Mouse (Mus musculus): ENCODE data around the gene Cdk5rap2. TPM values are rescaled to one million over a fixed set of nuclear protein-coding genes. Genes with fewer than 3 reads are reported as not detected.
A peak's percentile ranks its signal among the peaks of the same experiment; 100 is the strongest.

The Cdk5rap2 gene
- polyA plus RNA-seq, 1 experiment from 2014 or later: 16.3 TPM

DNA sequence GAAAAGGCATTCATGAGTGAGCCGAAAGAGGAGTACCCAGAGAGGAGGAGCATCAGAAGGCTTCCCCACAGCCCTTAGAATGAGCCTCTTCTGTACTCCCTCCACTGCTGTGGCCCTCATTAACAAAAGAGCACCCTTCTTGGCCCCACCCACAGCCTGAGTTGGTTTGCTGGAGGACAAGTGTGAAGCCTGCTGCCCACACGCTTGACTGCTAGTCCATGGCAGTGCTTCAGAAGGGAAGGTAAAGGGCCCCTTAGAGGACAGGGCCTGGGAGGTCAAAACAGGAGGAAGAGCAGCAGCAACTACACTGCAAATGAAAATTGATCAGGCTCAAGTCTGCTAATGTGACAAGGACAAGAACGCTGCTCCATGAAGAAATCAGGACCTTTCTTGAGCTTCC lies 56.6 kb downstream of the Cdk5rap2 start:
- Histone ChIP-seq H3K27ac (replicated peaks) (no peak overlapping the region), H3K4me1 (no peaks in the 10 kb centered on the region), H3K27me3 (no peaks in the 10 kb centered on the region), H3K4me3 (replicated peaks) (no peak overlapping the region), H3K4me2 (replicated peaks) (no peak overlapping the region), H3K9me3 (replicated peaks) (no peaks in the 10 kb centered on the region), H3K9ac (no peak overlapping the region), H3K36me3 (peaks cover 20% of the 10 kb centered on the region)
- no peak for ATAC-seq (ENCODE audit: insufficient number of reproducible peaks, low FRiP score, low TSS enrichment, low read depth)
- WGBS: 87% methylated on average over 3 of the region's 3 CpGs

DNA sequence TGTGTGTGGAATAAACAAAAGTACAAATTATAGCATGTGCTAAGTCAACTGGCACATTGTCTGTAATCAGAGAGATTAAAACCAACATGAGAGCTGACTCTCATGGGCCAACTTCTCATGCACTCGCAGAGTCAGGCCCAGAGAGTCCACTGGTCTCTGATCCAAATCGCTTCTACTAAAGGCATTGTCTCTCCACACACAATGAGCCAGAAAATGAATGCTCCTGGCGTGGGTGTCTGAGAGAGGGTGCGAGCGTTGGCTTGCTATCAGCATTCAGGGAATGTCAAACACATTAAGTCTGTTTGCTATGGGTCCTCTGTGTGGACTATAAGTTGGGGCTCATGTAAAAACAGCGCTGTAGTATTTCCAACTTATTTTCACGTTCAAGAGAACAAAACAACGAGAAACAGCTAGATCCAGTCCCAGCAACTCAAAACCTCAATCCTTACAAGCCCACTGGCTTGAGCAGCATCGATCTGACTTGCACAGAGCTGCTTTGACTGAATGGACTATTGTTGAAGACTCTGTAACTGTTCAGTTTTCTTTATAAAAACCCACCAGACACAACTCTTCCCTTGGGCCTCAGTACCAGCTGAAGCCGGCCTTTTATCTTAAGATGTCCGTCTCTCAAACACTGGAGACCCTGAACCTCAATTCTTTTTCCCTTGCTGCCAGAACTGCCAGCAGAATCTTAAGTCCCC lies 74.6 kb downstream of the Cdk5rap2 start:
- Histone ChIP-seq H3K4me3 (replicated peaks) (no peak overlapping the region), H3K36me3 (0 out of 2 replicates have a peak, but pooled peaks cover 4% of the 10 kb centered on the region), H3K9ac (no peak overlapping the region), H3K4me1 (no peaks in the 10 kb centered on the region), H3K27me3 (no peaks in the 10 kb centered on the region), H3K9me3 (replicated peaks) (no peaks in the 10 kb centered on the region), H3K4me2 (replicated peaks) (no peak overlapping the region), H3K27ac (replicated peaks) (no peak overlapping the region)
- no peak for ATAC-seq (ENCODE audit: insufficient number of reproducible peaks, low FRiP score, low TSS enrichment, low read depth)
- WGBS: 76% methylated on average over 11 of the region's 11 CpGs

DNA sequence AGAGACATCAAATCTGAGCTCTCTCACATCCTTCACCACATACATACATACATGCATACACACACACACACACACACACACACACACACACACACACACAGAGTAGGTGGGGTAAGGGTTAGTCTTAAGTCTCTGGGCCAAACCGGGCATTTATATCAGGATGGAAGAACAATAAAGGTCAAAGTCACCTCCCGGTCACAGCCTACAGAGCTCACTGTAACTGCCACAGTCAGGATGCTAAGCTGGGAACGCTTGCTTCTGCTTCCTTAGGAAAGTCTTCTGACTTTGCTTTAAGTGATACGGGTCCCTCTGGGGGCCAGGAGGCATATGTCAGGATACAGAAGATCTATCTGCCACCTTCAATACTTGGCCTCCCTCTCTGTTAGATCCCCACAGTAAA lies 75.2 kb downstream of the Cdk5rap2 start:
- 83% methylated on average over 4 of the region's 4 CpGs for WGBS
- Histone ChIP-seq H3K4me2 (replicated peaks) (no peak overlapping the region), H3K9me3 (replicated peaks) (no peaks in the 10 kb centered on the region), H3K9ac (no peak overlapping the region), H3K4me1 (no peaks in the 10 kb centered on the region), H3K27me3 (no peaks in the 10 kb centered on the region), H3K36me3 (0 out of 2 replicates have a peak, but pooled peaks cover 4% of the 10 kb centered on the region), H3K4me3 (replicated peaks) (no peak overlapping the region), H3K27ac (replicated peaks) (no peak overlapping the region)
- no peak for ATAC-seq (ENCODE audit: insufficient number of reproducible peaks, low FRiP score, low TSS enrichment, low read depth)

DNA sequence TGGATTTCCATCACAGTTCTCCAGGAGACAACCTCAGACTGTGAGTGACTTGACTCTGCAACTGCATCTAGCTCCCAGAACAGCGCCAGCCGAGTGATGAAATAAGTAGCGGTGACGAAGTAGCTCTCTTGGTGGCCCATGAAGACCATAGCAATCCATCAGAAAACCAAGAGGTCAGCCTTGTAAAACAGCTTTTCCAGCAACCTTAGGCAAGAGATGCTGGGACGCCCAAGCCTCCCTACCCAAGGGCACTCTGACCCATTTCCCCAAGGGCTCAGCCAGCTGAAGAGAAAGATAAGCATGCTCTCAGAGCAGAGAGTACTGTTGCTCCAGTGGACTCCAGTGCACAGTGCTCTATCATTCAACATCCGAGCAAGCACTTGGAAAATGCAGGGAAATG lies 77.3 kb downstream of the Cdk5rap2 start:
- H3K27ac ChIP-seq (replicated peaks): no peak overlapping the region
- 95% methylated on average over 6 of the region's 6 CpGs for WGBS
- H3K27me3 ChIP-seq: no peaks in the 10 kb centered on the region
- 0 out of 2 replicates have a peak, but pooled peaks cover 3% of the 10 kb centered on the region for H3K36me3 ChIP-seq
- no peak overlapping the region for H3K4me2 ChIP-seq (replicated peaks)
- H3K4me3 ChIP-seq (replicated peaks): no peak overlapping the region
- H3K4me1 ChIP-seq: no peaks in the 10 kb centered on the region
- H3K9ac ChIP-seq: no peak overlapping the region
- ATAC-seq (ENCODE audit: insufficient number of reproducible peaks, low FRiP score, low TSS enrichment, low read depth): no peak
- H3K9me3 ChIP-seq (replicated peaks): no peaks in the 10 kb centered on the region

DNA sequence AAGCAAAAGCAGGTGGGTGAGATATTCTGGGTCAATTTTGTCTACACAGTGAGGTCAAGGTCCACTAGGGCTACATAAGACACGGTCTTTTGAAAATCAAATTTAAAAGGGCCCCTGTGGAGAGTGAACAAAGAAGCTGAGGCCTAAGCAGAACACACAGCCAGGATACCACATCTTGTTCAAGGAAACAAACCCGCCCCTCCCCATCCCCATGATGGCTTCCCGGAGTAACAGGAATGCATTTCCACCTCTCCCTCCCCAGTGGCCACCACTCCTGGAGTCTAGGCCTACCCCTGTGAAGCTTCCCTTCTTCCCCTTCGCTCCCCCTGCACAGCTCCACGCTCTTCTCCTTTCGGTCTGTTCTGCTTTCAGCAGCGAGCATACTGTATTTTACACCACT lies 77.7 kb downstream of the Cdk5rap2 start:
- H3K27ac ChIP-seq (replicated peaks): no peak overlapping the region
- H3K4me1 ChIP-seq: no peaks in the 10 kb centered on the region
- H3K9ac ChIP-seq: no peak overlapping the region
- H3K9me3 ChIP-seq (replicated peaks): no peaks in the 10 kb centered on the region
- ATAC-seq (ENCODE audit: insufficient number of reproducible peaks, low FRiP score, low TSS enrichment, low read depth): no peak
- H3K4me2 ChIP-seq (replicated peaks): no peak overlapping the region
- H3K27me3 ChIP-seq: no peaks in the 10 kb centered on the region
- no peak overlapping the region for H3K4me3 ChIP-seq (replicated peaks)
- no peaks in the 10 kb centered on the region for H3K36me3 ChIP-seq
- 85% methylated on average over 7 of the region's 7 CpGs for WGBS

DNA sequence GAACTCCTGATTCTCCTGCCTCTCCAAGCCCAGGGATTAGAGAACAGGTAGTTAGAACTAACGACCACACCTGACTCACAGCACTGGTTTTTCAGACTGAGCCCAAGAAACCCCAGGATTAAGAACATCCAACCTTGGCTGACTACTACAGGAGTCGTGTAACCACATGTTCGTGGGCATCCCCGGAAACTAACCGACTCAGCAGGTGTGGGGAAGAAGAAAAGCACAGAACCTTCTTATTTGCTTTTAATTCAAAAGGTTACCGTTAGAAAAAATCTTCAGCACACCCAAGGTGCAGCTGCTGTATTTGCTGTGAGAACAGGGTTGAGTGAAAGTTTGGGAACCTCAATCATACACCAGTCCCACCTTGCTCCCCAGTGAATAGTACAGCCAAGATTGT lies 79.1 kb downstream of the Cdk5rap2 start:
- Histone ChIP-seq H3K4me2 (replicated peaks) (no peak overlapping the region), H3K27ac (replicated peaks) (no peak overlapping the region), H3K9ac (no peak overlapping the region), H3K36me3 (0 out of 2 replicates have a peak, but pooled peaks cover 6% of the 10 kb centered on the region), H3K27me3 (no peaks in the 10 kb centered on the region), H3K4me1 (no peaks in the 10 kb centered on the region), H3K4me3 (replicated peaks) (no peak overlapping the region), H3K9me3 (replicated peaks) (no peaks in the 10 kb centered on the region)
- ATAC-seq (ENCODE audit: insufficient number of reproducible peaks, low FRiP score, low TSS enrichment, low read depth): no peak
- WGBS: 74% methylated on average over 6 of the region's 6 CpGs

DNA sequence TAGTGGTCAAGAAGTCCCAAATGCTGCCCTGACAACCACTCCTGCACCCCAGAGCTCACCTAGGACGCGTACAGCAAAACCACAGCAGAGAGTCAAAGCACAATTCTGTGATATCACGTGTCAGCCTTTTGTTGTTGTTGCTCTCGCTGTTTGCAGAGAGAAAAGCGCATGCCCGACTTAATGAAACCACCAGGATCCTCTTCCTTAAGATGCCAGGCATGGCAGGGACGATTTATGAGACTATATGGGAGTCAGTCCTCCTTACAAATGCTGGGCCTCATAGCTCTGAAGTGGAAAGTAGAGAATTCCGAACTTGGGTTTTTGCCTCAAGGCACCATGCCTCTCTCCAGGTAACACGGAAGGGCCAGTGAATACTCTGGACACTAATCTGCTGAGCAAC lies 82.2 kb downstream of the Cdk5rap2 start:
- H3K4me2 ChIP-seq (replicated peaks): no peak overlapping the region
- no peak overlapping the region for H3K27ac ChIP-seq (replicated peaks)
- H3K9me3 ChIP-seq (replicated peaks): no peaks in the 10 kb centered on the region
- no peak overlapping the region for H3K4me3 ChIP-seq (replicated peaks)
- no peak for ATAC-seq (ENCODE audit: insufficient number of reproducible peaks, low FRiP score, low TSS enrichment, low read depth)
- WGBS: 83% methylated on average over 9 of the region's 9 CpGs
- no peaks in the 10 kb centered on the region for H3K27me3 ChIP-seq
- H3K36me3 ChIP-seq: 0 out of 2 replicates have a peak, but pooled peaks cover 6% of the 10 kb centered on the region
- no peaks in the 10 kb centered on the region for H3K4me1 ChIP-seq
- no peak overlapping the region for H3K9ac ChIP-seq

DNA sequence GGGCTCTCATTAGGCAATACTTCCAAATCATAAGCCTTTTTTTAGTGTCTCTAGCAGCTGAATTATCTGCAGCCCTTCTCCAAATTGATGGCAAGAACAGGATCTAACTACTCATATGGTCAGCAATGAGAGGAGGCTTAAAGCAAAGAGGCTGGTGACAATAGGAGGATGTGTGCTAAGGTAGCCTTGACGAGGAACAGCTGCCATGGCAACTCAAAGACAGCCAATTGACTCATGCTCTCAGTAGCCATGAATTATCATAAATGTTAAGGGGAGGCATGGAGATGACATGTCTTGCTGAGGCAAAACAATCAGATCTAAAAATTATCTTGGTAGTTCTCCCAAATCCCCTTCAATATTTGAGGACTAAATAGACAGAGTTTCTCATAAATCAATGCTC lies 82.8 kb downstream of the Cdk5rap2 start:
- H3K36me3 ChIP-seq: 0 out of 2 replicates have a peak, but pooled peaks cover 6% of the 10 kb centered on the region

DNA sequence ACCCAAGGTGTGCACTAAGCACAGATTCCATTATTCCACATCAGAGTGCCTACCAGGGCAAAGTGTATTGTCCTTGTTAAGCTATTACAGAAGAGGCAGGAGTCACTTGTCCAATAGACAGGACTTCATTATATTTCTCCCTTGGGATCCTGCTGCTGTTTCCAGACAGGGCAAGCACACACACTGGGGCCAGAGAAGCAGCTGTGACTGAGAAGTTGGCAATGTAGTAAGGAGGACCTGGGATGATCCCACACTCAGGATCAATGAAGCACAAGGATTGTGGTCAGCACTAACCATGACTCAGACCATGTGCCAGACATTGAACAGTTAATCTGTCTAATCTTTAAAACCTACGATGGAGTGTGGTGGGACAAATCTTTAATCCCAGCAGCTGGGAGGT lies 88.7 kb downstream of the Cdk5rap2 start:
- H3K9me3 ChIP-seq (replicated peaks): no peaks in the 10 kb centered on the region
- H3K4me1 ChIP-seq: no peaks in the 10 kb centered on the region
- H3K27ac ChIP-seq (replicated peaks): no peak overlapping the region
- no peak overlapping the region for H3K4me3 ChIP-seq (replicated peaks)
- no peak overlapping the region for H3K4me2 ChIP-seq (replicated peaks)
- ATAC-seq (ENCODE audit: insufficient number of reproducible peaks, low FRiP score, low TSS enrichment, low read depth): no peak
- H3K9ac ChIP-seq: no peak overlapping the region
- 64% methylated on average over 1 of the region's 1 CpGs for WGBS
- peaks cover 4% of the 10 kb centered on the region; the same call in 1 of the 2 replicates for H3K36me3 ChIP-seq
- H3K27me3 ChIP-seq: no peaks in the 10 kb centered on the region

More for the DNA sequence above, 82.8 kb downstream of the Cdk5rap2 start:
- Histone ChIP-seq H3K9ac (no peak overlapping the region), H3K4me3 (replicated peaks) (no peak overlapping the region), H3K27ac (replicated peaks) (no peak overlapping the region), H3K4me1 (no peaks in the 10 kb centered on the region), H3K4me2 (replicated peaks) (no peak overlapping the region), H3K27me3 (no peaks in the 10 kb centered on the region), H3K9me3 (replicated peaks) (no peaks in the 10 kb centered on the region)
- no peak for ATAC-seq (ENCODE audit: insufficient number of reproducible peaks, low FRiP score, low TSS enrichment, low read depth)
- 80% methylated on average over 1 of the region's 1 CpGs for WGBS

DNA sequence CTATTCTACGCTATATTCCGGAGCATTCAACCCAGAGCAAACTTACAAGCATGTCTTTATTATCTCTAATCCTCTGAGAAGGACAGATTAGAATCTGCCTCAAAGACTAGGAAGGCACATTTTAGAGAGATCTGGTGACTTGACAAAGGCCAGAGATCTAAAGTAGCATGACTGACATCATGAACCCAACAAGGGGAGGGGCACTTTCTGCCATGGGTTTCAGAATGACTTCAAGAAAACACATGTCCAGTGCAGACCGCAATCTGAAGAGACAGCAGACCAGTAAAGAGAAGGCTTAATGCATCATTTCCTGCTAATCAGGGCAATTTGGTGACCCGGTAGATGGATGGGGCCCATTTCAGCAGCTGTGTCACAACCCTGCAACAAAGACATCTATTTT lies 98.1 kb downstream of the Cdk5rap2 start:
- no peaks in the 10 kb centered on the region for H3K4me1 ChIP-seq
- H3K36me3 ChIP-seq: peaks cover 22% of the 10 kb centered on the region; the same call in 1 of the 2 replicates
- H3K9me3 ChIP-seq (replicated peaks): no peaks in the 10 kb centered on the region
- 67% methylated on average over 4 of the region's 4 CpGs for WGBS
- no peak for ATAC-seq (ENCODE audit: insufficient number of reproducible peaks, low FRiP score, low TSS enrichment, low read depth)
- H3K9ac ChIP-seq: no peak overlapping the region
- no peak overlapping the region for H3K4me3 ChIP-seq (replicated peaks)
- no peaks in the 10 kb centered on the region for H3K27me3 ChIP-seq
- H3K4me2 ChIP-seq (replicated peaks): no peak overlapping the region
- H3K27ac ChIP-seq (replicated peaks): no peak overlapping the region

DNA sequence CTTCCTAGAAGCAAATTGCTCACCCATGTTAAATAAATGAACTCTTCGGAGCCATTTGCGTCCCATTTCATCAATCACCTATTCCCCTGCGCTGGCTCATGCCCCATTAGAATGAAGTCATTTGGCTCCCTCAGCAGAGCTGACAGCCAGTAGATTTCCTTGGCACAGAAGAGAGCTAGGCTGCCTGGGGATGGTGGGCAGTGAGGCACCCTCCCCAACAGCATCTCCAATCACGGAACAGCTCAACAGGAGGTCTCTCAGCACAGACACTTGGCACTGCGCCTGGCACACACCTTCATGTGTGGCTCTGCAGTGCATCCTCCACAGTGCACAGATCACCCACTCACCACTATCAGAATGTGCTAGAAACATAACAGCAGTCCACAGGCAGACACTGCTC lies 98.7 kb downstream of the Cdk5rap2 start:
- no peaks in the 10 kb centered on the region for H3K4me1 ChIP-seq
- H3K4me2 ChIP-seq (replicated peaks): no peak overlapping the region
- H3K9me3 ChIP-seq (replicated peaks): no peaks in the 10 kb centered on the region
- no peak overlapping the region for H3K9ac ChIP-seq
- no peak overlapping the region for H3K4me3 ChIP-seq (replicated peaks)
- ATAC-seq (ENCODE audit: insufficient number of reproducible peaks, low FRiP score, low TSS enrichment, low read depth): no peak
- no peak overlapping the region for H3K27ac ChIP-seq (replicated peaks)
- WGBS: 78% methylated on average over 5 of the region's 5 CpGs
- peaks cover 20% of the 10 kb centered on the region; the same call in 1 of the 2 replicates for H3K36me3 ChIP-seq
- no peaks in the 10 kb centered on the region for H3K27me3 ChIP-seq

DNA sequence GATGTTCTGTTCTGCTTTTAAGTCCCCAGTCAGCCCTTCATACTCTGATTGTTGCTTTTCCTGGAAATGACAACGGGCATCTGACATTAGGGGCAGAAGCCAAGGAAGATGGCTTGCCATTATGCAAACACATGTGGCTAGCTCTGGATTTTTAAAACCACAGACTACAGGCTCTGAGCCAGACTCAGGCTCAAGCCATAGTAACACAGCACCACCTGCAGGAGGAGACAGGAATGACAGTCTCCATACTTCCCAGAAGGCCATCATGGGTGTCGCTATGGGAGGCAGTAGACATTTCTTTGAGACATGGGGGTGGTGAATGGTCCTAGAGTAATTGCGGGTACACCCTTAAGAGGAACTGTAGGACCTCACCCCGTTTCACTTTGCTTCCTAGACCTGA lies 103.0 kb downstream of the Cdk5rap2 start:
- H3K4me1 ChIP-seq: no peaks in the 10 kb centered on the region
- no peak overlapping the region for H3K4me3 ChIP-seq (replicated peaks)
- H3K4me2 ChIP-seq (replicated peaks): no peak overlapping the region
- no peaks in the 10 kb centered on the region for H3K36me3 ChIP-seq
- H3K9me3 ChIP-seq (replicated peaks): no peaks in the 10 kb centered on the region
- ATAC-seq (ENCODE audit: insufficient number of reproducible peaks, low FRiP score, low TSS enrichment, low read depth): peak; percentile 46; the same call in 1 of the 2 replicates
- WGBS: 62% methylated on average over 4 of the region's 4 CpGs
- H3K9ac ChIP-seq: no peak overlapping the region
- no peaks in the 10 kb centered on the region for H3K27me3 ChIP-seq
- no peak overlapping the region for H3K27ac ChIP-seq (replicated peaks)
